Mouse (Mus musculus): ENCODE data around the gene Chpf2. TPM values are rescaled to one million over a fixed set of nuclear protein-coding genes. Genes with fewer than 3 reads are reported as not detected.

Chpf2 gene
- polyA plus RNA-seq, 1 experiment = 37.7 TPM

DNA sequence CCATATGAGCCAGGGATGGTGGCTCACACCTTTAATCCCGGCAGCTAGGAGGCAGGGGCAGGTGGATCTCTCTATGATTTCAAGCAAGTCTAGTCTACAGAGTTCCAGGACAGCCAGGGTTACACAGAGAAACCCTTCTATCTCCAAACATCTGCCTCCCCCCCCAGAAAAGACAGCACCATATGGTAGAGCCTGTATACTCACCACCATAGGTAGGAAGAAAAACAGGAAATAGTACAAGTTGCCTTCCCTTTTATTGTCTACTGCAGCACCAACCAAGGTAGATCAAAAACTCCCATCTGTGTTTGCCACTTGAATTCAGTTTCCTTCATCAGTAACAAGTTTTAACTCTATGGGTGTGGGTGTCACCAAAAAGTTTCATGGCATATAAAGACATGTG, 10.6 kb upstream of the Chpf2 start:
- no peaks in the 10 kb centered on the region for H3K27me3 ChIP-seq (ENCODE audit: control insufficient read depth, insufficient read depth, insufficient read length)
- TF ChIP-seq USF1 (IDR thresholded peaks at IDR 0.05; ENCODE audit: low read depth) = no peak
- TF ChIP-seq CEBPB (IDR thresholded peaks at IDR 0.05; ENCODE audit: low read depth) = no peak
- peak overlapping the region; percentile 64 for H3ac ChIP-seq (ENCODE audit: control insufficient read depth, insufficient read length, low read depth)
- H3K79me2 ChIP-seq (ENCODE audit: control insufficient read depth, insufficient read depth) = peaks cover 46% of the 10 kb centered on the region
- H3K36me3 ChIP-seq (ENCODE audit: control insufficient read depth, insufficient read depth) = peaks cover 51% of the 10 kb centered on the region
- H3K79me3 ChIP-seq (ENCODE audit: low read depth) = peaks cover 17% of the 10 kb centered on the region
- peak overlapping the region; percentile 97 for H3K4me3 ChIP-seq (ENCODE audit: insufficient read depth, poor library complexity, severe bottlenecking)

DNA sequence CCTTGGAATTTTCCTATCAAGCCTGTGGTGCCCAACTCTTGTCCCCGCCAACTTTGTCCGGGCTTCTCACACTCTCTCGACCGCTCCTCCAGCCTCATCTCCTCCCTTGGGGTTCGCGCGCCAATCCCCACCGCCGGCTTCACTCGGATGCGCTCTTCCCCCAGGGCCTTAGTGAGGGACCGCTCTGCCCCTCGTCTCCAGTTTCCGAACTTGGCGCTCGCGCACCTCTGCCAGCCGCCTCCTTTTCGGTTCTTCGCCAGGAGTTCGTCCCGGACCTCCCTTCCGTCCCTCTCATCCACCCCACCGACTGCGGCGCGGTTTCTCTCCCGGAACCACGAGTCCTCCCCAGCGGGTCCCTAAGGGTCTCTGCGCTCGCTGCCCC, 9.7 kb upstream of the Chpf2 start:
- Histone ChIP-seq H3K79me3 (ENCODE audit: low read depth) (peaks cover 17% of the 10 kb centered on the region), H3K27me3 (ENCODE audit: control insufficient read depth, insufficient read depth, insufficient read length) (no peaks in the 10 kb centered on the region), H3K36me3 (ENCODE audit: control insufficient read depth, insufficient read depth) (peaks cover 43% of the 10 kb centered on the region), H3K79me2 (ENCODE audit: control insufficient read depth, insufficient read depth) (peaks cover 46% of the 10 kb centered on the region), H3ac (ENCODE audit: control insufficient read depth, insufficient read length, low read depth) (peak overlapping the region; percentile 64), H3K4me3 (ENCODE audit: insufficient read depth, poor library complexity, severe bottlenecking) (peak overlapping the region; percentile 97)
- TF ChIP-seq FOSL1 (IDR thresholded peaks at IDR 0.05; ENCODE audit: insufficient read depth, low read length, poor library complexity, severe bottlenecking) (no peak), MYOG (IDR thresholded peaks at IDR 0.05; ENCODE audit: control insufficient read depth, extremely low read depth, insufficient read length) (no peak), MYOD1 (IDR thresholded peaks at IDR 0.05; ENCODE audit: control insufficient read depth, insufficient read length, low read depth) (no peak)

- TF ChIP-seq FOSL1 (IDR thresholded peaks at IDR 0.05; ENCODE audit: insufficient read depth, low read length, poor library complexity, severe bottlenecking) = no peak
- TF ChIP-seq MAX (IDR thresholded peaks at IDR 0.05) = peak; percentile 51
- no peak for TF ChIP-seq MYOD1 (IDR thresholded peaks at IDR 0.05; ENCODE audit: control insufficient read depth, insufficient read length, low read depth)
- TF ChIP-seq MYOG (IDR thresholded peaks at IDR 0.05; ENCODE audit: control insufficient read depth, extremely low read depth, insufficient read length) = no peak
- peak; percentile 82 for TF ChIP-seq CEBPB (IDR thresholded peaks at IDR 0.05; ENCODE audit: low read depth)
- TF ChIP-seq CTCF (IDR thresholded peaks at IDR 0.05; ENCODE audit: control insufficient read depth, insufficient read depth, insufficient read length) = no peak
- TF ChIP-seq USF1 (IDR thresholded peaks at IDR 0.05; ENCODE audit: low read depth) = no peak
- Histone ChIP-seq H3K27me3 (ENCODE audit: control insufficient read depth, insufficient read depth, insufficient read length) (no peaks in the 10 kb centered on the region), H3ac (ENCODE audit: control insufficient read depth, insufficient read length, low read depth) (peak within 1 kb of the TSS; percentile 64), H3K4me3 (ENCODE audit: insufficient read depth, poor library complexity, severe bottlenecking) (peak within 1 kb of the TSS; percentile 97), H3K36me3 (ENCODE audit: control insufficient read depth, insufficient read depth) (peaks cover 37% of the 10 kb centered on the region), H3K79me3 (ENCODE audit: low read depth) (peaks cover 15% of the 10 kb centered on the region), H3K79me2 (ENCODE audit: control insufficient read depth, insufficient read depth) (peaks cover 46% of the 10 kb centered on the region)
These were observed 9.2 kb upstream of the Chpf2 start, which contains the start of gene Abcf2 for GRCm38 (mm10) chr5:24577183-24577929. Gene Abcf2, minus strand, starts transcription at chr5:24577467.

DNA sequence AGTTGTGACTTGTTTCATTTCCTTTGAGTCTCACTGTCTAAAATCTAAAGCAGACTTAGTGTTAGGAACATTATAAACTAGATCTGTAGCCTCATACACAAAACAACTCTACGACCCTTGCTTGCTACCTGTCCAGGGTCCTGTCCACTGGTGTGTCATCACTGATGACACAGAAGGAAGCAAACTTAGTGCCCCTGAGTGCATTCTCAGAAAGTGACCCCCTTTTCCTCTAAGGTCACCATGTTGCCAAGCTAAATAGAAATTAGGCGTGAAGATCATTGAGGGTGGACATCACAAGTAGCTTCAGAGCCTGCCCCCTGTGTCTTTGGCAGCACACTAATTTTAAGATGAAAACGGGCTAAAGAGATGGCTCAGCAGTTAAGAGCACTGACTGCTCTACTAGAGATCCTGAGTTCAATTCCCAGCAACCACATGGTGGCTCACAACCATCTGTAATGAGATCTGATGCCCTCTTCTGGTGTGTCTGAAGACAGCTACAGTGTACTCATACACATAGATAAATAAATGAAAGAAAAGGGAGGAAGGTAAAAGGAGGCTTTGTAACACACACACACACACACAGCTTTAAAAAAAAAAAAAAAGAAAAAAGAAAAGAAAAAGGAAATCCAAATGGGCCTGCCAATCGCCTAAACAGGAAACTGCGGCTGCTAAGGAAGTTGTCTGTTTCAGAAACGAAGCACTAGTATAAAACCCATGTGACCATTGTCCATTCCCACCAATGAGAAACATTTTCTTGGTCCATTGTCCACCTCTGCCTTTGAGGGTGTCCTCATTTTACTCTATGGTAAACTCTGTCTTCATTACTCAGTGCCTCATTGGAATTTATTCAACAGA, 8.2 kb upstream of the Chpf2 start:
- H3K36me3 ChIP-seq (ENCODE audit: control insufficient read depth, insufficient read depth) = peaks cover 28% of the 10 kb centered on the region
- TF ChIP-seq MYOG (IDR thresholded peaks at IDR 0.05; ENCODE audit: control insufficient read depth, extremely low read depth, insufficient read length) (no peak), FOSL1 (IDR thresholded peaks at IDR 0.05; ENCODE audit: insufficient read depth, low read length, poor library complexity, severe bottlenecking) (no peak), MYOD1 (IDR thresholded peaks at IDR 0.05; ENCODE audit: control insufficient read depth, insufficient read length, low read depth) (no peak), CEBPB (IDR thresholded peaks at IDR 0.05; ENCODE audit: low read depth) (no peak), USF1 (IDR thresholded peaks at IDR 0.05; ENCODE audit: low read depth) (no peak), CTCF (IDR thresholded peaks at IDR 0.05; ENCODE audit: control insufficient read depth, insufficient read depth, insufficient read length) (no peak), MAX (IDR thresholded peaks at IDR 0.05) (no peak)
- peaks cover 15% of the 10 kb centered on the region for H3K79me3 ChIP-seq (ENCODE audit: low read depth)
- H3ac ChIP-seq (ENCODE audit: control insufficient read depth, insufficient read length, low read depth) = peak overlapping the region; percentile 41
- peaks cover 38% of the 10 kb centered on the region for H3K79me2 ChIP-seq (ENCODE audit: control insufficient read depth, insufficient read depth)
- peak overlapping the region; percentile 40 for H3K4me3 ChIP-seq (ENCODE audit: insufficient read depth, poor library complexity, severe bottlenecking)
- H3K27me3 ChIP-seq (ENCODE audit: control insufficient read depth, insufficient read depth, insufficient read length) = no peaks in the 10 kb centered on the region

- H3K4me3 ChIP-seq (ENCODE audit: insufficient read depth, poor library complexity, severe bottlenecking) = peak overlapping the region; percentile 84
- no peaks in the 10 kb centered on the region for H3K27me3 ChIP-seq (ENCODE audit: control insufficient read depth, insufficient read depth, insufficient read length)
- H3K79me2 ChIP-seq (ENCODE audit: control insufficient read depth, insufficient read depth) = peaks cover 37% of the 10 kb centered on the region
- H3ac ChIP-seq (ENCODE audit: control insufficient read depth, insufficient read length, low read depth) = peak overlapping the region; percentile 49
- H3K79me3 ChIP-seq (ENCODE audit: low read depth) = peaks cover 22% of the 10 kb centered on the region
- peaks cover 20% of the 10 kb centered on the region for H3K36me3 ChIP-seq (ENCODE audit: control insufficient read depth, insufficient read depth)
- TF ChIP-seq MYOG (IDR thresholded peaks at IDR 0.05; ENCODE audit: control insufficient read depth, extremely low read depth, insufficient read length) = no peak
- no peak for TF ChIP-seq FOSL1 (IDR thresholded peaks at IDR 0.05; ENCODE audit: insufficient read depth, low read length, poor library complexity, severe bottlenecking)
- TF ChIP-seq MAX (IDR thresholded peaks at IDR 0.05) = no peak
- TF ChIP-seq CEBPB (IDR thresholded peaks at IDR 0.05; ENCODE audit: low read depth) = no peak
- TF ChIP-seq CTCF (IDR thresholded peaks at IDR 0.05; ENCODE audit: control insufficient read depth, insufficient read depth, insufficient read length) = no peak
- TF ChIP-seq MYOD1 (IDR thresholded peaks at IDR 0.05; ENCODE audit: control insufficient read depth, insufficient read length, low read depth) = no peak
- peak; percentile 55 for TF ChIP-seq USF1 (IDR thresholded peaks at IDR 0.05; ENCODE audit: low read depth)
These were observed 435 bp upstream of the Chpf2 start for GRCm38 (mm10) chr5:24586106-24586505.
